Mouse (Mus musculus): ENCODE data around the gene Olfr998. TPM values are rescaled to one million over a fixed set of nuclear protein-coding genes. Genes with fewer than 3 reads are reported as not detected.
"Not testable (repeated sequence)": the region's sequence is repeated elsewhere in the genome, so short reads cannot be mapped to it uniquely, and the experiment has no call there.

Olfr998 gene
- polyA plus RNA-seq (2011; ENCODE audit: insufficient read depth, insufficient read length, low read depth, missing spikeins) = not detected in 2 replicates

DNA sequence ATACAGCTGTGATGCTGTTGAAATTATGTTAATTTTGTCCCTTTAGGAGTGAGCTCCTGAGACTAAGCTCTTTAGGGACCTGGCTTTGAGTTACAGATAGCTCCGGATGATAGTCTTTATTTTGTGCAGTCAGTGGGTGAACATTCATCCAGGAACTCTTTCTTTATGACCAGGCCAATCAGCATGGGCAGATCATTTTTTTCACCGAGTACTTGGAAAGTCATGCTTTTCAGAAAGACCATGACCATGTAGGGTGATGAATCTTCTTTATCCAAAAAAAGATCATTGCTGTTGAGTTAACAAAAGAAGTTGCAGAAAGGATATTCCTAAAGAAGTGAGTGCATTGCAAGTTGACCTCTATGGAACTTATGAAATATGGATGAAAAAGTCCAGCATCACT is at the start of gene Olfr998:
Gene Olfr998 (plus strand): TSS at position 301 of the 400 bp plus-strand sequence.
- H3K9me3 ChIP-seq (replicated peaks; ENCODE audit: control insufficient read depth, insufficient read depth, low read length, poor library complexity, severe bottlenecking); H3K4me1 ChIP-seq (ENCODE audit: control insufficient read depth, insufficient read depth, low read length); H3K36me3 ChIP-seq (ENCODE audit: control insufficient read depth, insufficient read depth, low read length, poor library complexity, severe bottlenecking); H3K9ac ChIP-seq (ENCODE audit: low read depth, poor library complexity, severe bottlenecking); H3K27ac ChIP-seq (ENCODE audit: insufficient read depth, low read length); H3K4me3 ChIP-seq (ENCODE audit: low read depth, low read length); H3K27me3 ChIP-seq (ENCODE audit: control insufficient read depth, insufficient read depth, low read length, poor library complexity, severe bottlenecking): not testable (repeated sequence)

DNA sequence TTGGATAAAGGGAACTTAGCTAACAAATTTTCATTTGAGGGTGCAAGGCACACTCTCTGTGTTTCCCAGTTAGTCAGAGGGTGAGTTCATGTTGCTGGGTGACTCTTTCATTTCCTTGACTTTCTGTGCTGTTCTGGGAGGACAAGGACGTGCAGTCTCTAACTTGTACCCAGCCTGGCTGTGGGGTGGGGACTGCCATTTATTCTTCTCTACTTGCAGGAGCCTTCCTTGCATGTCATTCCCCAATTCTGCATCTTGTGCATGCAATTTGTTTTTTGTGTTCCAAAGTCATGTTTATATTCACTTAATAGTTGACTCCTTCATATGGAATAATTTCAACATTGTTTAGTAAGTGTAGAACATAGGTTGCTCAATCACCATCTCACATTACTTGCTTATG is 33.9 kb upstream of the Olfr998 start:
- no peaks in the 10 kb centered on the region for H3K9me3 ChIP-seq (replicated peaks; ENCODE audit: control insufficient read depth, insufficient read depth, low read length, poor library complexity, severe bottlenecking)
- no peak overlapping the region for H3K27ac ChIP-seq (ENCODE audit: insufficient read depth, low read length)
- no peak overlapping the region for H3K9ac ChIP-seq (ENCODE audit: low read depth, poor library complexity, severe bottlenecking)
- no peaks in the 10 kb centered on the region for H3K36me3 ChIP-seq (ENCODE audit: control insufficient read depth, insufficient read depth, low read length, poor library complexity, severe bottlenecking)
- no peak for TF ChIP-seq EP300 (IDR thresholded peaks at IDR 0.05; ENCODE audit: insufficient read depth, low read depth, low read length)
- TF ChIP-seq POLR2A (IDR thresholded peaks at IDR 0.05; ENCODE audit: insufficient read depth, low read length) = no peak
- no peak for TF ChIP-seq CTCF (IDR thresholded peaks at IDR 0.05; ENCODE audit: low read depth, low read length)
- no peaks in the 10 kb centered on the region for H3K4me1 ChIP-seq (ENCODE audit: control insufficient read depth, insufficient read depth, low read length)
- H3K4me3 ChIP-seq (ENCODE audit: low read depth, low read length) = no peak overlapping the region
- H3K27me3 ChIP-seq (ENCODE audit: control insufficient read depth, insufficient read depth, low read length, poor library complexity, severe bottlenecking) = no peaks in the 10 kb centered on the region

DNA sequence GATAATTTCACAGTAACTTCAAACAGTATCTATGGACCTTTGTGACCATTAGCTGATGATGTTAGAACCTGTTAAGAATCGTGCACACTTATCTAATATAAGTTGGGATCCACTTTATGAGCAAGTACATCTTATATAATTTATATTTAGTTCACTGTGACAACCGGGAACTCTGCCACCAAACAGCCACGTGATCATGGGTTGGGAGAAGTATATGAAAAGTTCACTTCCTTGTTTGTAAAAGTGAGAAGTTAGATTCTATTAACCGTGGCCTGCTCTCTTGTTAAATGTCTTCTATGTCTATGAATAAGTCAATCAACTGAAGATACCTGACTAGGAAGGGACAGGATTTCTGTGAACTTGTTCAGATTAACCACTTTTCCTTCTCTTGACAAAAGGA is 28.5 kb upstream of the Olfr998 start:
- H3K9me3 ChIP-seq (replicated peaks; ENCODE audit: control insufficient read depth, insufficient read depth, low read length, poor library complexity, severe bottlenecking) = no peaks in the 10 kb centered on the region
- no peak for TF ChIP-seq EP300 (IDR thresholded peaks at IDR 0.05; ENCODE audit: insufficient read depth, low read depth, low read length)
- TF ChIP-seq POLR2A (IDR thresholded peaks at IDR 0.05; ENCODE audit: insufficient read depth, low read length) = no peak
- TF ChIP-seq CTCF (IDR thresholded peaks at IDR 0.05; ENCODE audit: low read depth, low read length) = no peak

GRCm38 (mm10) chr2:85561187-85561586 is 27.6 kb upstream of the Olfr998 start:
- no peaks in the 10 kb centered on the region for H3K9me3 ChIP-seq (replicated peaks; ENCODE audit: control insufficient read depth, insufficient read depth, low read length, poor library complexity, severe bottlenecking)
- no peaks in the 10 kb centered on the region for H3K4me1 ChIP-seq (ENCODE audit: control insufficient read depth, insufficient read depth, low read length)
- TF ChIP-seq EP300 (IDR thresholded peaks at IDR 0.05; ENCODE audit: insufficient read depth, low read depth, low read length) = no peak
- no peak for TF ChIP-seq POLR2A (IDR thresholded peaks at IDR 0.05; ENCODE audit: insufficient read depth, low read length)
- TF ChIP-seq CTCF (IDR thresholded peaks at IDR 0.05; ENCODE audit: low read depth, low read length) = peak; percentile 17
- H3K27me3 ChIP-seq (ENCODE audit: control insufficient read depth, insufficient read depth, low read length, poor library complexity, severe bottlenecking) = no peaks in the 10 kb centered on the region
- no peaks in the 10 kb centered on the region for H3K36me3 ChIP-seq (ENCODE audit: control insufficient read depth, insufficient read depth, low read length, poor library complexity, severe bottlenecking)
- no peak overlapping the region for H3K9ac ChIP-seq (ENCODE audit: low read depth, poor library complexity, severe bottlenecking)
- H3K4me3 ChIP-seq (ENCODE audit: low read depth, low read length) = no peak overlapping the region
- no peak overlapping the region for H3K27ac ChIP-seq (ENCODE audit: insufficient read depth, low read length)

More for the DNA sequence above, 28.5 kb upstream of the Olfr998 start:
- no peak overlapping the region for H3K9ac ChIP-seq (ENCODE audit: low read depth, poor library complexity, severe bottlenecking)
- no peaks in the 10 kb centered on the region for H3K27me3 ChIP-seq (ENCODE audit: control insufficient read depth, insufficient read depth, low read length, poor library complexity, severe bottlenecking)
- H3K4me3 ChIP-seq (ENCODE audit: low read depth, low read length) = no peak overlapping the region
- no peaks in the 10 kb centered on the region for H3K4me1 ChIP-seq (ENCODE audit: control insufficient read depth, insufficient read depth, low read length)
- no peak overlapping the region for H3K27ac ChIP-seq (ENCODE audit: insufficient read depth, low read length)
- no peaks in the 10 kb centered on the region for H3K36me3 ChIP-seq (ENCODE audit: control insufficient read depth, insufficient read depth, low read length, poor library complexity, severe bottlenecking)

DNA sequence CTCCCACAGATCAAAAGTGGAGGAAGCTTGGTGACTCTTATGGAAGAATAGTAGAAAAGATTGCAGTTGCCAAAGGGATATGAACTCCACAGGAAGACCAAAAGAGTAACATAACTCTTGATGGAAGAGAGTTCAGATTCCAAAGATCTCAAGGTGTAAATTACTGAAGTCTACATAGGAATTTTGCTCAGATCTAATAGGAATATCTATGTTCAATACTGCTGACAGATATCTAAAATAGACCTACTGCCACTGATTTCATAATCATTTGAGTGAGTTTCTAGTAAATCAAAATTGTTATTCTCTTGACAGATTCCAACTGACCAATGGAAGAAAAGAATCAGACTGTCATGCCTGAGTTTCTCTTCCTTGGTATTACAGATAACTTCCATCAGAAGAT is 9.8 kb upstream of the Olfr998 start, which contains the start of gene Olfr996:
Gene Olfr996 (plus strand): TSS at position 301 of the 400 bp plus-strand sequence.
- H3K4me3 ChIP-seq (ENCODE audit: low read depth, low read length) = no peak within 1 kb of the TSS
- no peaks in the 10 kb centered on the region for H3K27me3 ChIP-seq (ENCODE audit: control insufficient read depth, insufficient read depth, low read length, poor library complexity, severe bottlenecking)
- H3K4me1 ChIP-seq (ENCODE audit: control insufficient read depth, insufficient read depth, low read length) = no peaks in the 10 kb centered on the region
- TF ChIP-seq CTCF (IDR thresholded peaks at IDR 0.05; ENCODE audit: low read depth, low read length) (no peak), POLR2A (IDR thresholded peaks at IDR 0.05; ENCODE audit: insufficient read depth, low read length) (no peak), EP300 (IDR thresholded peaks at IDR 0.05; ENCODE audit: insufficient read depth, low read depth, low read length) (no peak)
- H3K36me3 ChIP-seq (ENCODE audit: control insufficient read depth, insufficient read depth, low read length, poor library complexity, severe bottlenecking) = no peaks in the 10 kb centered on the region
- H3K9me3 ChIP-seq (replicated peaks; ENCODE audit: control insufficient read depth, insufficient read depth, low read length, poor library complexity, severe bottlenecking) = no peaks in the 10 kb centered on the region
- H3K9ac ChIP-seq (ENCODE audit: low read depth, poor library complexity, severe bottlenecking) = no peak within 1 kb of the TSS
- no peak within 1 kb of the TSS for H3K27ac ChIP-seq (ENCODE audit: insufficient read depth, low read length)

GRCm38 (mm10) chr2:85611803-85612202 is 23.1 kb downstream of the Olfr998 start, which contains the start of gene Olfr1000:
Gene Olfr1000, minus strand, starts transcription at chr2:85611903.
- Histone ChIP-seq H3K9ac (ENCODE audit: low read depth, poor library complexity, severe bottlenecking) (no peak within 1 kb of the TSS), H3K4me1 (ENCODE audit: control insufficient read depth, insufficient read depth, low read length) (no peaks in the 10 kb centered on the region), H3K36me3 (ENCODE audit: control insufficient read depth, insufficient read depth, low read length, poor library complexity, severe bottlenecking) (no peaks in the 10 kb centered on the region), H3K9me3 (replicated peaks; ENCODE audit: control insufficient read depth, insufficient read depth, low read length, poor library complexity, severe bottlenecking) (no peaks in the 10 kb centered on the region), H3K27me3 (ENCODE audit: control insufficient read depth, insufficient read depth, low read length, poor library complexity, severe bottlenecking) (no peaks in the 10 kb centered on the region), H3K4me3 (ENCODE audit: low read depth, low read length) (no peak within 1 kb of the TSS), H3K27ac (ENCODE audit: insufficient read depth, low read length) (no peak within 1 kb of the TSS)
- TF ChIP-seq EP300 (IDR thresholded peaks at IDR 0.05; ENCODE audit: insufficient read depth, low read depth, low read length) (no peak), POLR2A (IDR thresholded peaks at IDR 0.05; ENCODE audit: insufficient read depth, low read length) (no peak), CTCF (IDR thresholded peaks at IDR 0.05; ENCODE audit: low read depth, low read length) (no peak)

Other genes with a start within 250 kb of the Olfr998 start
- gene Olfr987, start 249.6 kb upstream of the Olfr998 start, polyA plus RNA-seq (2011; ENCODE audit: insufficient read depth, insufficient read length, low read depth, missing spikeins) = not detected in 2 replicates
- not detected in 2 replicates for gene Olfr988, start 225.7 kb upstream of the Olfr998 start, polyA plus RNA-seq (2011; ENCODE audit: insufficient read depth, insufficient read length, low read depth, missing spikeins)
- gene Olfr992, start 179.5 kb upstream of the Olfr998 start, polyA plus RNA-seq (2011; ENCODE audit: insufficient read depth, insufficient read length, low read depth, missing spikeins) = not detected in 2 replicates
- not detected in 2 replicates for gene Olfr993, start 174.1 kb upstream of the Olfr998 start, polyA plus RNA-seq (2011; ENCODE audit: insufficient read depth, insufficient read length, low read depth, missing spikeins)
- not detected in 2 replicates for gene Olfr994, start 152.5 kb upstream of the Olfr998 start, polyA plus RNA-seq (2011; ENCODE audit: insufficient read depth, insufficient read length, low read depth, missing spikeins)
- not detected in 2 replicates for gene Olfr995, start 145.3 kb upstream of the Olfr998 start, polyA plus RNA-seq (2011; ENCODE audit: insufficient read depth, insufficient read length, low read depth, missing spikeins)
- gene 4833423E24Rik, start 69.9 kb upstream of the Olfr998 start, polyA plus RNA-seq (2011; ENCODE audit: insufficient read depth, insufficient read length, low read depth, missing spikeins) = not detected in 2 replicates
- gene Olfr996, start 9.7 kb upstream of the Olfr998 start, polyA plus RNA-seq (2011; ENCODE audit: insufficient read depth, insufficient read length, low read depth, missing spikeins) = not detected in 2 replicates
- gene Olfr1000, start 23.0 kb downstream of the Olfr998 start, polyA plus RNA-seq (2011; ENCODE audit: insufficient read depth, insufficient read length, low read depth, missing spikeins) = not detected in 2 replicates
- gene Olfr1002, start 61.8 kb downstream of the Olfr998 start, polyA plus RNA-seq (2011; ENCODE audit: insufficient read depth, insufficient read length, low read depth, missing spikeins) = not detected in 2 replicates
- not detected in 2 replicates for gene Olfr154, start 75.5 kb downstream of the Olfr998 start, polyA plus RNA-seq (2011; ENCODE audit: insufficient read depth, insufficient read length, low read depth, missing spikeins)
- not detected in 2 replicates for gene Olfr1006, start 89.8 kb downstream of the Olfr998 start, polyA plus RNA-seq (2011; ENCODE audit: insufficient read depth, insufficient read length, low read depth, missing spikeins)
- not detected in 2 replicates for gene Olfr1008, start 100.5 kb downstream of the Olfr998 start, polyA plus RNA-seq (2011; ENCODE audit: insufficient read depth, insufficient read length, low read depth, missing spikeins)
- gene Olfr1009, start 126.5 kb downstream of the Olfr998 start, polyA plus RNA-seq (2011; ENCODE audit: insufficient read depth, insufficient read length, low read depth, missing spikeins) = not detected in 2 replicates
- not detected in 2 replicates for gene Olfr1012, start 173.8 kb downstream of the Olfr998 start, polyA plus RNA-seq (2011; ENCODE audit: insufficient read depth, insufficient read length, low read depth, missing spikeins)
- gene Olfr1013, start 178.2 kb downstream of the Olfr998 start, polyA plus RNA-seq (2011; ENCODE audit: insufficient read depth, insufficient read length, low read depth, missing spikeins) = not detected in 2 replicates
- not detected in 2 replicates for gene Olfr1014, start 183.8 kb downstream of the Olfr998 start, polyA plus RNA-seq (2011; ENCODE audit: insufficient read depth, insufficient read length, low read depth, missing spikeins)
- gene Olfr1015, start 193.1 kb downstream of the Olfr998 start, polyA plus RNA-seq (2011; ENCODE audit: insufficient read depth, insufficient read length, low read depth, missing spikeins) = not detected in 2 replicates
- not detected in 2 replicates for gene Olfr1016, start 213.6 kb downstream of the Olfr998 start, polyA plus RNA-seq (2011; ENCODE audit: insufficient read depth, insufficient read length, low read depth, missing spikeins)
- gene Olfr1018, start 229.5 kb downstream of the Olfr998 start, polyA plus RNA-seq (2011; ENCODE audit: insufficient read depth, insufficient read length, low read depth, missing spikeins) = not detected in 2 replicates

All from ES-Bruce4 (cell line).